In the genomic region with DNA sequence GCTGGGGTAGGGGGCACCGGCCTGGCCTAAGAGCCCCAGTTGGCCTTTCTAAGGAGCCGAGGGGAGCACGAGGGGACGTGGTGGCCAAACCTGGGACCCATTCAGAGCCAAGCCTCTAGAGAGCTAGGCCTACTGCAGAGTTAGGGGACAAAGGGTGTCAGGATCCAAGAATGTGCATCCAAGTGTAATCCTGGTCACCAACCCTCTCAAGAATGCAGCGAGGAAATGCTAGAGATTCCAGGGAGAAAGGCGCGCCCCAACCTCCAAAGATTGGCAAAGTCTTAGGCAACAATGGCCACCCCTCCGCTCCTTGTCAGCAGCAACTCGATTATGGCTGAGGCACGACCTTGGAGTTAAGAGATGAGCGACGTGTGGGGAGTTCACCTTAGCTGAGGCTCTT, we compare ENCODE assay signal across 1 mouse cellular context.
TF ChIP-seq lines count a peak whose summit lies in the region.

No protein-coding gene starts in this region.

TF ChIP-seq in myocyte, 11 proteins besides CTCF, POLR2A, EP300 and RAD21:
- TF ChIP-seq MYOG (IDR thresholded peaks at IDR 0.05; ENCODE audit: control insufficient read depth in 1 of 3, insufficient read depth in 1 of 3, insufficient read length in 2 of 3, low read depth in 2 of 3) = peak in 1 of 3 experiments; percentile 47
- TF ChIP-seq CEBPB (IDR thresholded peaks at IDR 0.05; ENCODE audit: insufficient read depth, poor library complexity, severe bottlenecking) = peak; percentile 23; the same call in 1 of the 2 replicates
- no peak for TF ChIP-seq TCF3 (IDR thresholded peaks at IDR 0.05; ENCODE audit: insufficient read length, low read depth)
